Mouse (Mus musculus) lung, adult 2 months (tissue): Measurements from ENCODE around the gene Gldc.
"Not testable (repeated sequence)": the region's sequence is repeated elsewhere in the genome, so short reads cannot be mapped to it uniquely, and the experiment has no call there.

Experiments
- CTCF ChIP-seq: fragments of 200-500 bp; IDR thresholded peaks from 2 replicates; pipeline ENCODE4 v1.5.1; 2011; ENCODE audit warnings: mild to moderate bottlenecking, low read length, control low read depth; ENCODE audit not compliant: insufficient read depth
- POLR2A ChIP-seq: fragments of 200-500 bp; IDR thresholded peaks from 2 replicates; pipeline ENCODE4 v1.6.1; 2011; ENCODE audit warnings: low read depth, mild to moderate bottlenecking, control low read depth, low read length, borderline replicate concordance; ENCODE audit errors: extremely low read depth

- TF ChIP-seq CTCF, POLR2A: not testable (repeated sequence)
Observed at GRCm38 (mm10) chr19:30222593-30222992, 47.4 kb upstream of the Gldc start.
